Mouse (Mus musculus): Measurements from ENCODE around the gene Grasp.

GRCm38 (mm10) chr15:101190762-101191150, 33.2 kb upstream of the Grasp start:
- TF ChIP-seq ZNF384 (IDR thresholded peaks at IDR 0.05; ENCODE audit: low read depth, low read length) (no peak), USF2 (conservative IDR thresholded peaks at IDR 0.05; ENCODE audit: low read depth, low read length) (no peak), POLR2A (IDR thresholded peaks at IDR 0.05; ENCODE audit: low read depth, low read length) (peak; percentile 55), MAX (IDR thresholded peaks at IDR 0.05; ENCODE audit: low read length) (0 out of 2 replicates have a peak, but pooled peaks have one; percentile 75), CTCF (conservative IDR thresholded peaks at IDR 0.05 in 1 of 2, IDR thresholded peaks at IDR 0.05 in 1 of 2; ENCODE audit: low read depth in 2 of 2, low read length in 2 of 2) (no peak), KAT2A (IDR thresholded peaks at IDR 0.05; ENCODE audit: insufficient replicate concordance, low read length) (no peak), MEF2A (IDR thresholded peaks at IDR 0.05; ENCODE audit: borderline replicate concordance, low read depth, low read length) (peak; percentile 4; the same call in 1 of the 2 replicates), CHD2 (IDR thresholded peaks at IDR 0.05; ENCODE audit: low read length) (no peak), NELFE (IDR thresholded peaks at IDR 0.05; ENCODE audit: low read depth, low read length) (0 out of 2 replicates have a peak, but pooled peaks have one; percentile 32), MAFK (IDR thresholded peaks at IDR 0.05; ENCODE audit: insufficient replicate concordance, low read length) (no peak), EP300 (IDR thresholded peaks at IDR 0.05; ENCODE audit: low read length) (peak; percentile 80), JUN (IDR thresholded peaks at IDR 0.05; ENCODE audit: insufficient read depth, low read depth, low read length) (peak; percentile 78), ZKSCAN1 (IDR thresholded peaks at IDR 0.05; ENCODE audit: borderline replicate concordance, low read depth, low read length) (no peak), TBP (conservative IDR thresholded peaks at IDR 0.05; ENCODE audit: low read depth, low read length) (peak; percentile 80)
